ENCODE assay signal across 10 mouse cellular contexts in genomic region chr8:8656578-8657441, GRCm38 (mm10). TPM values are rescaled to one million over a fixed set of nuclear protein-coding genes. Genes with fewer than 3 reads are reported as not detected.
DNase-seq lines count a peak whose midpoint lies in the region; ATAC-seq lines count a peak whose summit lies in the region.
"Had no signal": no experiment of that assay in that cellular context is flagged by ENCODE, and none has a peak within 500 bp of the region (broad histone marks: within the 10 kb centered on the region; RNA-seq: fewer than 3 reads in every experiment).

No protein-coding gene starts in this region.

- H3K9ac ChIP-seq in kidney, embryonic 14.5 days (ENCODE audit: low read depth, low read length), result peak overlapping the region; percentile 47; the same call in 1 of the 2 replicates
- peak overlapping the region; percentile 89 for H3K9ac ChIP-seq in hindbrain, embryonic 15.5 days
- peak overlapping the region; percentile 35 for H3K9ac ChIP-seq in neural tube, embryonic 11.5 days (ENCODE audit: low read length)

- H3K4me1 ChIP-seq in kidney, embryonic 14.5 days (ENCODE audit: control insufficient read depth, insufficient read depth, low read length), result peaks cover 16% of the 10 kb centered on the region; the same call in 1 of the 2 replicates
- H3K4me1 ChIP-seq in hindbrain, embryonic 15.5 days (replicated peaks), result peaks cover 61% of the 10 kb centered on the region
- H3K4me1 ChIP-seq in neural tube, embryonic 11.5 days (ENCODE audit: control insufficient read depth, insufficient read depth, low read length), result peaks cover 39% of the 10 kb centered on the region

- no peak for ATAC-seq in kidney, embryonic 14.5 days (ENCODE audit: low FRiP score, low TSS enrichment)
- ATAC-seq in hindbrain, embryonic 15.5 days (ENCODE audit: low FRiP score, low read depth), result no peak
- no peak for ATAC-seq in neural tube, embryonic 11.5 days (ENCODE audit: insufficient read depth, low FRiP score, low TSS enrichment)

- no peaks in the 10 kb centered on the region for H3K9me3 ChIP-seq in kidney, embryonic 14.5 days (ENCODE audit: control insufficient read depth, low read length)
- no peaks in the 10 kb centered on the region for H3K9me3 ChIP-seq in hindbrain, embryonic 15.5 days
- no peaks in the 10 kb centered on the region for H3K9me3 ChIP-seq in neural tube, embryonic 11.5 days (ENCODE audit: control insufficient read depth, low read length)

- H3K4me2 ChIP-seq in kidney, embryonic 14.5 days (replicated peaks; ENCODE audit: low read depth, low read length), result peak overlapping the region; percentile 92
- peak overlapping the region; percentile 93 for H3K4me2 ChIP-seq in hindbrain, embryonic 15.5 days
- H3K4me2 ChIP-seq in neural tube, embryonic 11.5 days (ENCODE audit: low read depth), result peak overlapping the region; percentile 87

- WGBS in kidney, embryonic 14.5 days, result 27% methylated on average over 14 of the region's 14 CpGs
- 5% methylated on average over 14 of the region's 14 CpGs for WGBS in hindbrain, embryonic 15.5 days
- WGBS in neural tube, embryonic 11.5 days, result 5% methylated on average over 14 of the region's 14 CpGs

- H3K36me3 ChIP-seq in kidney, embryonic 14.5 days (ENCODE audit: control insufficient read depth, insufficient read depth, low read length), result no peaks in the 10 kb centered on the region
- H3K36me3 ChIP-seq in hindbrain, embryonic 15.5 days, result no peaks in the 10 kb centered on the region
- no peaks in the 10 kb centered on the region for H3K36me3 ChIP-seq in neural tube, embryonic 11.5 days (ENCODE audit: control insufficient read depth, insufficient read depth, low read length)

- H3K27me3 ChIP-seq in kidney, embryonic 14.5 days (ENCODE audit: control insufficient read depth, insufficient read depth, low read length), result 0 out of 2 replicates have a peak, but pooled peaks cover 4% of the 10 kb centered on the region
- no peaks in the 10 kb centered on the region for H3K27me3 ChIP-seq in hindbrain, embryonic 15.5 days
- no peaks in the 10 kb centered on the region for H3K27me3 ChIP-seq in neural tube, embryonic 11.5 days (ENCODE audit: control insufficient read depth, insufficient read depth, low read length)

- no peak for DNase-seq in kidney, postnatal 25 days
- DNase-seq in embryo, embryonic 11 days, result peak; percentile 47
- peak; percentile 54 for DNase-seq in neural tube, embryonic 11.5 days (ENCODE audit: low spot score)
- DNase-seq in thymus, postnatal 25 days, result no peak
- no peak for DNase-seq in urinary bladder, postnatal 36 days (ENCODE audit: low spot score in 2 of 2)
- DNase-seq in adrenal gland, postnatal 14 days, result no peak
- DNase-seq: liver; right cerebral cortex, postnatal 14 days had no signal

- H3K27ac ChIP-seq in kidney, embryonic 14.5 days (ENCODE audit: low read depth, low read length), result no peak overlapping the region; the same call in 1 of the 2 replicates
- H3K27ac ChIP-seq in hindbrain, embryonic 15.5 days (replicated peaks), result peak overlapping the region; percentile 77
- 0 out of 2 replicates have a peak overlapping the region, but pooled peaks have one; percentile 31 for H3K27ac ChIP-seq in neural tube, embryonic 11.5 days (ENCODE audit: low read depth, low read length)

- peak overlapping the region; percentile 82 for H3K4me3 ChIP-seq in kidney, embryonic 14.5 days (ENCODE audit: low read length)
- H3K4me3 ChIP-seq in hindbrain, embryonic 15.5 days, result peak overlapping the region; percentile 87
- H3K4me3 ChIP-seq in neural tube, embryonic 11.5 days (ENCODE audit: low read depth, low read length), result peak overlapping the region; percentile 98

RNA-seq across cellular contexts. Expression of gene Efnb2, which starts 4.2 kb away (rescaled TPM):
- 26.3 and 34.1 TPM in 2 replicates for polyA plus RNA-seq in kidney, embryonic 14.5 days (2014; fragmentation: Nextera tagmentation; extraction: Ambion mirVana)
- polyA plus RNA-seq in hindbrain, embryonic 15.5 days (2015; fragmentation: Nextera tagmentation; extraction: Ambion mirVana), result 17.8 and 21.5 TPM in 2 replicates
- 37.9 and 39.0 TPM in 2 replicates for polyA plus RNA-seq in neural tube, embryonic 11.5 days (2014; fragmentation: Nextera tagmentation; extraction: Ambion mirVana)
- 31.5 and 31.6 TPM in 2 replicates for total RNA-seq in adrenal gland, postnatal 14 days (2021)

RNA-seq across cellular contexts. Expression of gene Arglu1, which starts 33.5 kb away (rescaled TPM):
- polyA plus RNA-seq in kidney, embryonic 14.5 days (2014; fragmentation: Nextera tagmentation; extraction: Ambion mirVana), result 150 and 183 TPM in 2 replicates
- polyA plus RNA-seq in hindbrain, embryonic 15.5 days (2015; fragmentation: Nextera tagmentation; extraction: Ambion mirVana), result 149 and 154 TPM in 2 replicates
- 135 and 144 TPM in 2 replicates for polyA plus RNA-seq in neural tube, embryonic 11.5 days (2014; fragmentation: Nextera tagmentation; extraction: Ambion mirVana)
- total RNA-seq in adrenal gland, postnatal 14 days (2021), result 76.4 and 95.8 TPM in 2 replicates

Comparison
In these comparisons a context has a peak if more than half of its experiments do, and no peak if none do; other contexts are left out.
1. H3K9ac ChIP-seq: peak in every context shown above with its lines; median percentile 89 in hindbrain, embryonic 15.5 days; 47 in kidney, embryonic 14.5 days; 35 in neural tube, embryonic 11.5 days.
2. DNase-seq: peak in embryo, embryonic 11 days (single experiment) and neural tube, embryonic 11.5 days (single experiment); none in kidney, postnatal 25 days (0 of 2), thymus, postnatal 25 days (single experiment), urinary bladder, postnatal 36 days (0 of 2) and adrenal gland, postnatal 14 days (single experiment).
3. Peak in every context shown above with its lines, with median percentiles within 50 percentile points of each other: H3K4me2 ChIP-seq and H3K4me3 ChIP-seq.